Mouse (Mus musculus) embryonic facial prominence, embryonic 12.5 days (tissue): ENCODE results near the gene Jarid2. TPM values are rescaled to one million over a fixed set of nuclear protein-coding genes. Genes with fewer than 3 reads are reported as not detected.

Source experiments
- ATAC-seq: fragments of 200-750 bp; cut with Nextera tagmentation; 2 replicates; pipeline ENCODE4 v1.8.0; 2017; ENCODE audit not compliant: insufficient number of reproducible peaks, insufficient read depth, low FRiP score, low TSS enrichment
- H3K27ac ChIP-seq: fragments of 300-500 bp; sonication (generic); 2 replicates; pipeline ENCODE4 v1.5.1; 2016; ENCODE audit warnings: mild to moderate bottlenecking
- H3K27me3 ChIP-seq: fragments of 300-500 bp; sonication (generic); 2 replicates; pipeline ENCODE4 v1.6.1; 2016; ENCODE audit warnings: mild to moderate bottlenecking, moderate library complexity
- H3K36me3 ChIP-seq: fragments of 300-500 bp; sonication (generic); 2 replicates; pipeline ENCODE4 v1.6.1; 2016; ENCODE audit warnings: mild to moderate bottlenecking
- H3K4me1 ChIP-seq: fragments of 300-500 bp; sonication (generic); 2 replicates; pipeline ENCODE4 v1.6.1; 2016
- H3K4me2 ChIP-seq: fragments of 300-500 bp; sonication (generic); replicated peaks from 2 replicates; pipeline ENCODE4 v1.6.1; 2016; ENCODE audit warnings: mild to moderate bottlenecking, moderate library complexity
- H3K4me3 ChIP-seq: fragments of 300-500 bp; sonication (generic); 2 replicates; pipeline ENCODE4 v1.5.1; 2016; ENCODE audit warnings: mild to moderate bottlenecking
- H3K9ac ChIP-seq: fragments of 300-500 bp; sonication (generic); 2 replicates; pipeline ENCODE4 v1.6.1; 2016; ENCODE audit warnings: mild to moderate bottlenecking, moderate library complexity
- H3K9me3 ChIP-seq: fragments of 300-500 bp; sonication (generic); 2 replicates; pipeline ENCODE4 v1.6.1; 2016; ENCODE audit warnings: mild to moderate bottlenecking, moderate library complexity
- WGBS: fragments of 180-500 bp; shearing (Covaris S2); methylation state at CpG from one replicate; pipeline ENCODE4 v1.1.7; 2016; 5-methylcytosine and 5-hydroxymethylcytosine counted together
- polyA plus RNA-seq: library from polyadenylated mRNA; unstranded; fragments of >200 nt; fragmentation: Nextera tagmentation; extraction: Ambion mirVana; gene quantifications from 2 replicates; pipeline ENCODE4 v1.2.1, GENCODE M21; 2016

The Jarid2 gene
- polyA plus RNA-seq, 1 experiment from 2014 or later = 54.0 TPM

DNA sequence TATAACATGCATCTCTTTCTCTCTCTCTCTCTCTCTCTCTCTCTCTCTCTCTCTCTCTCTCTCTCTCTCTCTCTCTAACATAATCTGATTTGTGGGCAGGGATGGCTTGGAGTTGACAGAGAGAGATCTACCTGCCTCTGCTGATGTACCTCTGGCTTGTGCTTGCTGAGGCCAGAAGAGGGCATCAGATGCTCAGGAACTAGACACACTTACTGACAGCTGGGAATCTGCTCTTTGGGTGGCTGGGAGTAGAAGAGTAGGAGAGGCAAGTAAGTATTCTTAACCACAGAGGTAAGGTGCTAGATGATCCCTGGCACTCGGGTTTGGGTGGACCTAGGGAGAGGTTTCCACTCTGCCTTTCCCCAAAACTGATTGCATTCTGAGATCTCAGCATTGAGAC, 29.5 kb downstream of the Jarid2 start:
- Histone ChIP-seq H3K9ac (no peak overlapping the region), H3K4me3 (no peak overlapping the region), H3K27me3 (no peaks in the 10 kb centered on the region), H3K36me3 (no peaks in the 10 kb centered on the region), H3K9me3 (no peaks in the 10 kb centered on the region), H3K4me2 (no peak overlapping the region), H3K4me1 (peaks cover 26% of the 10 kb centered on the region), H3K27ac (no peak overlapping the region)
- 79% methylated on average over 1 of the region's 1 CpGs for WGBS
- ATAC-seq = no peak

DNA sequence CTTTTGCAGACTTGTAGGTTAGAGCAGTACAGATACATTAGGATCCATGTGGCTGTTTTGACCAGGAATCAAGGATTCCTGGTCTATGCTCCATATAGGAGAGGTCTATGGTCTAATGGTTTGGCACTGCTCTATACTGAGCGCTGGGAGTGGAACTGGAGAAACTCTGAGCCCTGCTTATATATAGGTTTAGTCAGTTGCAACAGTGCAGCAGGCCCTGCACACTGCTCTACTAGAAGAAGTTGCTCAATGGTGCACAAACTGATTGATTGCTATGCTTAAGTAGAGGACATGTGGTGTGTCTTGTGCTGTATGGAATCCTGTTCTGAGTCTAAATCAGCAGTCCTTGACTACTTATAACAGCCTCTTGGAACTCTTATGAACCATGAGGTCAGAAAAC, 31.5 kb downstream of the Jarid2 start:
- ATAC-seq = no peak
- Histone ChIP-seq H3K4me1 (peaks cover 12% of the 10 kb centered on the region; the same call in 1 of the 2 replicates), H3K27me3 (no peaks in the 10 kb centered on the region), H3K4me3 (no peak overlapping the region), H3K27ac (no peak overlapping the region), H3K9ac (no peak overlapping the region), H3K36me3 (no peaks in the 10 kb centered on the region), H3K4me2 (no peak overlapping the region), H3K9me3 (no peaks in the 10 kb centered on the region)
- WGBS = 91% methylated on average over 1 of the region's 1 CpGs

DNA sequence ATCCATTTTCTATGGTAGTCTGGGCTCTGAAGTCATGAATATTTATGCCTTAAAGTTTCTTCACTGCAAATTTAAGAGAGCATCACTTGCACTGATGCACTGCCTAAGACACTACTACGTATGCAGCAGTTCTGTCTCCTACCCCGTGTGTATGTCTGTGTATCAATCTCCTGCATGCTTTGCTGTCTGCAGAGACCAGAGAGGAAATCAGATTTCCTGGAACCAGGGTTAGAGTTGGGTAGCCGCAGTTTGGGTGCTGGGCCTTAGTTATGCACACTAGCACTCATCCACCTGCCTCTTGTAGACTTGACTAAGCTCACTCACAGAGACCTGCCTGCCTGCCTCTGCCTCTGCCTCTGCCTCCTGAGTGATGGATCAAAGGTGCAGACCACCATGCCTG, 33.8 kb downstream of the Jarid2 start:
- no peak overlapping the region for H3K9ac ChIP-seq
- no peaks in the 10 kb centered on the region for H3K36me3 ChIP-seq
- H3K9me3 ChIP-seq = no peaks in the 10 kb centered on the region
- no peak overlapping the region for H3K27ac ChIP-seq
- H3K4me2 ChIP-seq = no peak overlapping the region
- H3K27me3 ChIP-seq = no peaks in the 10 kb centered on the region
- no peak overlapping the region for H3K4me3 ChIP-seq
- ATAC-seq = no peak
- H3K4me1 ChIP-seq = peaks cover 17% of the 10 kb centered on the region; the same call in 1 of the 2 replicates
- WGBS = 62% methylated on average over 3 of the region's 3 CpGs

DNA sequence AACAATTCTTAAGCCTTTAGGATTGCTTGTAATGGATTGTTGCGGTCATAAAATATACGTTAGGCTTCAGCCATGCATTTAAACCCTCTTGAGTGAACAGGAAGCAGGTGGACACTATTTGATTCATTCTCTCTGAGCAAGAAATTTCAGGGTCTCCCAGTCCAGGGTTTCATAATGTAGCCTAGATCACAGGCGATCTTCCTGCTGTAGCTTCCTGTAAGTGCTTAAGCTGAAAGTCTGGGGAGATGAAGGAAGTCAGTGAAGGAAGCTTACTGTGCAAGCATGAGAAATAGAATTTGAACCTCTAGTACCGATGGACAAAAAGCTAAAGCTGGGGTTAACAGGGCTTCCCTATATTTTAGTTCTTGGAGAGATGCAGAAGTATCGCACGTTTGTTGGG, 38.5 kb downstream of the Jarid2 start:
- no peak for ATAC-seq
- no peaks in the 10 kb centered on the region for H3K27me3 ChIP-seq
- H3K4me1 ChIP-seq = peaks cover 17% of the 10 kb centered on the region; the same call in 1 of the 2 replicates
- WGBS = 86% methylated on average over 6 of the region's 6 CpGs
- no peak overlapping the region for H3K9ac ChIP-seq
- H3K27ac ChIP-seq = no peak overlapping the region
- no peaks in the 10 kb centered on the region for H3K36me3 ChIP-seq
- no peaks in the 10 kb centered on the region for H3K9me3 ChIP-seq
- H3K4me3 ChIP-seq = no peak overlapping the region
- no peak overlapping the region for H3K4me2 ChIP-seq

DNA sequence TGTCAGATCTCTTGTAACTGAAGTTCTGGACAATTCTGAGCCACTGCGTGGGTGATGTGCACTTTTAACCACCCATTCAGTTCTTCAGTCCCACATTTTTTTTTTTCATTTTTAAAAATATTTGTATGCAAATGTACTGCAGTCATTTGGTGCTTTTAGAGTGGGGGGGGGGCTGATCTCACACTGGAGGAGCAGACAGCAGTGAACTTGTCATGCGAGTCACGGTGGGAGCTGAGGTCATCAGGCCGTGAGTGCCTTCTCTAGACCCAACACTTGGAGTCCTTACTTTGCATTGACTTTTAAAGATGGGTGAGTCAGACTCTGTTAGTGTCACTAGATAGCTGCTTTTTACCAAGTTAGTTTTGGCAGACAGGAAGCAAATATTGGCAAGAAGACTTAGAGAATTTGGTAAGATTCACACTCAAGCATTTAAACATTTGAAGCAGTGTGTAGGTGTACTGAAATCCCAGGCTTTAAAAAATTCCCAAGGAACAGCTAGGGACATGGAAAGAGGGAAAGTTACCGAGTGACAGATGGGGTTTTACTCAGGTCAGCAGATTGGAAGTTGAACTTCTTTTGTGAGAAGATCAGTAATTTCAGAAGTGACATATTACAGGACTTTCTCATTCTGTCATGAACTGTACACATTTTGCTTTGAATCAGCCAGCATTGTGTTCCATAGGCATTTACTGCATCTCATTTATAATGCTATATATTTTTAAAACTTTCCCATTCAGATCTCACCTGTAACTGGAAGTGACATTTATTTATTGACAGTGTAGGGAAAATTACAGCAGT, 41.7 kb downstream of the Jarid2 start:
- Histone ChIP-seq H3K9me3 (no peaks in the 10 kb centered on the region), H3K4me2 (no peak overlapping the region), H3K4me1 (peaks cover 11% of the 10 kb centered on the region; the same call in 1 of the 2 replicates), H3K4me3 (no peak overlapping the region), H3K27me3 (no peaks in the 10 kb centered on the region), H3K9ac (no peak overlapping the region), H3K27ac (no peak overlapping the region), H3K36me3 (no peaks in the 10 kb centered on the region)
- 71% methylated on average over 5 of the region's 5 CpGs for WGBS
- ATAC-seq = no peak

DNA sequence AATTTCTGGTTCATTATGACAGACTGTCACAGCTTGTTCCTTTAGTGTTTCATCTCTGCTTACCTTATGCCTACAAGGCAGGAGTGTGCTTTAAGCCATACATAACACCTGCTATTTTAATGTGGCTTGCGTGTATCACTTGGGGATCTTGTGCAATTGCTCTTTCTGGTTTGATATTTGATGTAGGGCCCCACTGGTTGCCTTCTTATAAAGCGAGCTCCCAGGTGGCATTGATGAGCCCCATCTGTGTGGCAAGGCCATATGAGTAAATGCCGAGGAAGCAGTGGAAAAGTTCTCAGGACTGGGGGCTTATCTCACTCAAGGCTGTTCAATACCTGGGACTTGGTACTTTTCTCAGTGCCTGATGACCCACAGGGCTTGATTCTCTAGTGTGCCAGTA, 43.5 kb downstream of the Jarid2 start:
- WGBS = 86% methylated on average over 3 of the region's 3 CpGs
- Histone ChIP-seq H3K27me3 (no peaks in the 10 kb centered on the region), H3K36me3 (no peaks in the 10 kb centered on the region), H3K9ac (no peak overlapping the region), H3K27ac (no peak overlapping the region), H3K4me1 (peaks cover 8% of the 10 kb centered on the region; the same call in 1 of the 2 replicates), H3K9me3 (no peaks in the 10 kb centered on the region), H3K4me3 (no peak overlapping the region), H3K4me2 (no peak overlapping the region)
- ATAC-seq = no peak

DNA sequence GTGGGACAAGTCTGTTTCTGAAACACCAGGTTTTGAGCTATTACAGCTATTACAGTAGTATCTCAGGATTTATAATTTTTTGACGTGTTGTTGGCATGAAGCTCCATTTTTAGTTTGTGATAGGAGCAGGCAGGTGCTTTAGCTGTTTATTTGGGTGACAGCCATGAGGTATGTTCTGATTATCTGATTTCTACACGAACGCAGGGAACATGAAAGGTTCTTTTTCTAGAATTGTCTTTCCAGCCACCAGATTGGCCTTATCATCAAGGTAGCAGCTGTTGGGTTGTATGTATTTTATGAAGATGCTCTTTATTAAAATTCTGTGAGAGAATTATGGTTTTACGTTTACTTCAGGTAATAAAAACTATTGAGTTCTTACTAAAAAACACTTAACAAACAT, 45.1 kb downstream of the Jarid2 start:
- no peaks in the 10 kb centered on the region for H3K27me3 ChIP-seq
- H3K4me3 ChIP-seq = no peak overlapping the region
- 94% methylated on average over 4 of the region's 4 CpGs for WGBS
- ATAC-seq = no peak
- no peak overlapping the region for H3K27ac ChIP-seq
- no peaks in the 10 kb centered on the region for H3K9me3 ChIP-seq
- no peak overlapping the region for H3K9ac ChIP-seq
- H3K4me1 ChIP-seq = no peaks in the 10 kb centered on the region; the same call in 1 of the 2 replicates
- no peak overlapping the region for H3K4me2 ChIP-seq
- H3K36me3 ChIP-seq = no peaks in the 10 kb centered on the region

DNA sequence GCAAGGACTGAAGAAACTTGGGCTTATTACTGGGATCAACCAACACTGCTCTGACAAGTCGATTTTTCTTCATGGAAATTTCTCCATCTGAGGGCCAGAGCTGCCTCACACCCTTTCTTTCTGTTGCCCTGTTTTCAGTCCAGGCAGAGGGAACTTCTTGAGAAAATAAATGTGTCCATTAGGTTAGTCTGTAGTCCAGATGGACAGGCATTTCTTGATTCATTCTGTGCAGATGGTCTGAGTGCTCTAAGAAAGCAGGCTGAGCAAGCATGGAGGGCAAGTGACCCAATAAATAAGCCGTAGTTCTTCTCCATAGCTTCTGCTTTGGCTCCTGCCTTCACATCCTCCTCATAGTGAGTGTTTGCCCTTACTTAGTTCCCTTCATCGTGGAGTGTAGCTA, 46.1 kb downstream of the Jarid2 start:
- H3K4me2 ChIP-seq = no peak overlapping the region
- no peaks in the 10 kb centered on the region for H3K36me3 ChIP-seq

DNA sequence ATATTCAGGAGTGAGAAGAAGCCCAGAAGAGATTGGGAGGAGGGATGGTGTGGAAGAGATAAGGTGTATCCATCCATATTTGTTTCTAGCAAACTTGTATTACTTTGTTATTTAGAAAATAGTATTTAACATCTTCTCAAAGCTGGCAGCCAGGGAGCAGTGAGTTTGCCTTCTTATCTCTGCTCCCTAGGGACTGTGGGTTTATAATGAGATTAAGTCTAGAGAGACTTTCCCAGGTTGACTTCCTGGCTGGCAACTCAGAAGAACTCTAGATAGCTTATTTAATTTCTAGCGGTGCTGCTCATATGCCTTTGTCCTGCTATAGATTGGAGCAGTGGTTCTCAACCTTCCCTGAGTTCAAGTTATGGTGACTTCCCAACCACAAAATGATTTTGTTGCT, 51.2 kb downstream of the Jarid2 start:
- no peak overlapping the region for H3K4me3 ChIP-seq
- no peak overlapping the region for H3K9ac ChIP-seq
- no peak overlapping the region for H3K27ac ChIP-seq
- H3K27me3 ChIP-seq = no peaks in the 10 kb centered on the region
- peaks cover 14% of the 10 kb centered on the region; the same call in 1 of the 2 replicates for H3K4me1 ChIP-seq
- no peaks in the 10 kb centered on the region for H3K36me3 ChIP-seq
- WGBS = 64% methylated on average over 1 of the region's 1 CpGs
- H3K4me2 ChIP-seq = no peak overlapping the region
- no peaks in the 10 kb centered on the region for H3K9me3 ChIP-seq
- ATAC-seq = no peak

More for the DNA sequence above, 46.1 kb downstream of the Jarid2 start:
- Histone ChIP-seq H3K27ac (no peak overlapping the region), H3K4me1 (peaks cover 1% of the 10 kb centered on the region; the same call in 1 of the 2 replicates), H3K4me3 (no peak overlapping the region), H3K27me3 (no peaks in the 10 kb centered on the region), H3K9me3 (no peaks in the 10 kb centered on the region), H3K9ac (no peak overlapping the region)
- ATAC-seq = no peak
- 81% methylated on average over 3 of the region's 3 CpGs for WGBS

DNA sequence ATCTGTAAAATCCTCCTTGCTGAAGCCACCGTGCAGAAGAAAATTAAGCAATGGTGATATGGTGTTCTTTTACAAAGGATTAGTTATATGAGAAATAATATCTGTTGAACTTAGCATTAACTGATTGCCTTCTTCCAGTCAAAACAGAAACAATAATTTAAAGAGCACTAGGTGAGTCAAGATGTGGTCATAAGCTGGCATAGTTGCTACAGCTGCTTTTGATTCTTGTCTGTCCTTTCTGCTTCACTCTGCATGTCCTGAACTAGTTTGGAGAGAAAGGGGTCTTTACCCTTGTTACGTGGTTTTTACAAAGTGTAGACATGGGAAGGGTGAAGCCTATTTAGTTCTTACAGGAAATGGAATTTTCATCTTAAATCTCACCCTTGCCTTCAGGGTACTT, 51.9 kb downstream of the Jarid2 start:
- Histone ChIP-seq H3K9ac (no peak overlapping the region), H3K9me3 (no peaks in the 10 kb centered on the region), H3K4me1 (peaks cover 14% of the 10 kb centered on the region; the same call in 1 of the 2 replicates), H3K4me3 (no peak overlapping the region), H3K36me3 (no peaks in the 10 kb centered on the region), H3K4me2 (no peak overlapping the region), H3K27me3 (no peaks in the 10 kb centered on the region), H3K27ac (no peak overlapping the region)
- WGBS = 38% methylated on average over 2 of the region's 2 CpGs
- no peak for ATAC-seq

DNA sequence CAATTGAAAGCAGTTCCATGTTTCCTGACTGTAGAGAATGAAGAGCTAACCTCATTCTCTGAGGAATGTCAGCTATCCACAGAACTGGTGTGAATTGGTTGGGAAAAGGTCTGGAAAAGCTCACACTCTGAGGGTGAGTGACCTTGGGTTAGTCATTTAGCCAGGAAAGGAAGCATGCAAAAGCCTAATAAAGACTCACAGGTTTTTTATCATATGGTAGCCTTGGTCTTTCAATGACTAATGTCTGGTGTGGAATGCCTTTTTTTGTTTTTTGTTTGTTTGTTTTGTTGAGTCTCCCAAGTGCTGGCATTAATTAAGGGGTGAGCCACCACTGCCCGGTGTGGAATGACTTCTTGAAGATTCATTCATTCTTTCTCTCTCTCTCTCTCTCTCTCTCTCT, 55.3 kb downstream of the Jarid2 start:
- Histone ChIP-seq H3K4me2 (no peak overlapping the region), H3K9ac (no peak overlapping the region), H3K9me3 (no peaks in the 10 kb centered on the region), H3K36me3 (no peaks in the 10 kb centered on the region), H3K27ac (no peak overlapping the region), H3K4me1 (peaks cover 32% of the 10 kb centered on the region), H3K4me3 (no peak overlapping the region), H3K27me3 (no peaks in the 10 kb centered on the region)
- ATAC-seq = no peak
- 47% methylated on average over 1 of the region's 1 CpGs for WGBS

DNA sequence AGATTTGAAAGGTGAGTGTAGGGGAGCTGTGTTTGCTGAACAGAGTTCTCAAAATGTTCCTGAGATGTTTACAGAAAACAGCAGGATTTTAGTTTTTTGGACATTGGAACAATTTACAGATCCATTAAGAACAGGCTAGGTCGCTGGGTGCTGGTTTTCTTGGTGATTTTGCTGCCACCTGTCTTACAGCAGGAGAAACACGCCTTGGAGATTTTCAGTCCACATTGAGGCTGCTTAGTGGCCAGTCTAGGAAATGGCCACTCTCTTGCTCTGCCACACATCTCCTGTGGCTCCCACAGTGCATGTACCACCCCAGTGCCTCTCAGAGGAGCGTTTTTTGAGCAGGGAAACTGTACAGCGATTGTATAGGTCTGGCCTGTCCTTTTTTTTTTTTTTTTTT, 57.0 kb downstream of the Jarid2 start:
- Histone ChIP-seq H3K36me3 (no peaks in the 10 kb centered on the region), H3K27me3 (no peaks in the 10 kb centered on the region), H3K27ac (no peak overlapping the region), H3K4me2 (no peak overlapping the region), H3K4me3 (no peak overlapping the region), H3K9me3 (no peaks in the 10 kb centered on the region), H3K9ac (no peak overlapping the region), H3K4me1 (peaks cover 26% of the 10 kb centered on the region)
- WGBS = 30% methylated on average over 4 of the region's 4 CpGs
- ATAC-seq = no peak
